In the genomic region with DNA sequence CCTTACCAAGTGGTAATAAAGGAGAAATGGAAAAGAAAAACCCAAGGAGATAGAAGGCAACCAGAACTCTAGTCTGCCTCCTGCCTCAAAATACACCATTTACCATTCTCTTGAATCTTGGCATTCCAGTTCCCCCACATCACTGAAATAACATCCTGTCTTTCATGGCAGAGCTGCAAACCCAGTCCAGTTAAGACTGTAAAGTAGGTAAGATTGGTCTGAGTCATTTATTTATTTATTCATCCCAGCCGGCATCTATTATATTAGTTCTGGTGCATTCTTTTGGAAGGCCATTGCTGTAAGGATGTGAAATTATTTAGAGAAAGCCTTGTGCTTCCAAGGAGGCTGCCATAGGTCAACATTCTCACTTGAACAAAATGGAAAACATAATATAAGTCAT, we compare ENCODE assay signal across 24 mouse cellular contexts.
"Had no signal": no experiment of that assay in that cellular context is flagged by ENCODE, and none has a peak within 500 bp of the region (broad histone marks: within the 10 kb centered on the region; RNA-seq: fewer than 3 reads in every experiment).

No protein-coding gene starts in this region.

- H3K4me1 ChIP-seq: embryonic facial prominence, embryonic 10.5 days; embryonic facial prominence, embryonic 12.5 days; embryonic facial prominence, embryonic 15.5 days; forebrain, embryonic 10.5 days; forebrain, embryonic 12.5 days; forebrain, embryonic 13.5 days; forebrain, embryonic 15.5 days had no signal

- DNase-seq: cerebellum, adult 8-10 months; cerebellum, adult 9-10 months; cerebellum, adult 9-11 months; cerebellum, postnatal 25 days; cerebellum, postnatal 36 days; embryo, embryonic 11 days; forebrain, postnatal 0 days; gastrocnemius, adult 2 months; gastrocnemius, postnatal 10 days; gastrocnemius, postnatal 14 days; gastrocnemius, postnatal 25 days; gastrocnemius, postnatal 36 days; heart, adult 11 months; heart, adult 18-20 months; heart, adult 2 months had no signal

- H3K27ac ChIP-seq: embryonic facial prominence, embryonic 10.5 days; embryonic facial prominence, embryonic 12.5 days; embryonic facial prominence, embryonic 13.5 days; embryonic facial prominence, embryonic 15.5 days; forebrain, embryonic 10.5 days; forebrain, embryonic 12.5 days; forebrain, embryonic 13.5 days; forebrain, embryonic 15.5 days; gastrocnemius, adult 2 months; heart, adult 2 months had no signal

- H3K4me3 ChIP-seq: embryonic facial prominence, embryonic 10.5 days; embryonic facial prominence, embryonic 12.5 days; embryonic facial prominence, embryonic 13.5 days; embryonic facial prominence, embryonic 15.5 days; erythroblast, embryonic 14.5 days; forebrain, embryonic 10.5 days; forebrain, embryonic 12.5 days; forebrain, embryonic 13.5 days; forebrain, embryonic 15.5 days; gastrocnemius, adult 2 months; heart, adult 2 months had no signal
